Mouse (Mus musculus) spleen, adult 2 months (tissue): ENCODE data around the gene Ldhb.

Experiments
- CTCF ChIP-seq: fragments of 200-500 bp; IDR thresholded peaks from 2 replicates; pipeline ENCODE4 v1.5.1; 2011; ENCODE audit warnings: mild to moderate bottlenecking, inconsistent platforms; ENCODE audit not compliant: insufficient read depth, insufficient read length, insufficient replicate concordance; ENCODE audit errors: extremely low read depth
- POLR2A ChIP-seq: fragments of 200-500 bp; IDR thresholded peaks from 2 replicates; pipeline ENCODE4 v1.6.1; 2011; ENCODE audit warnings: low read depth, low read length, inconsistent platforms

DNA sequence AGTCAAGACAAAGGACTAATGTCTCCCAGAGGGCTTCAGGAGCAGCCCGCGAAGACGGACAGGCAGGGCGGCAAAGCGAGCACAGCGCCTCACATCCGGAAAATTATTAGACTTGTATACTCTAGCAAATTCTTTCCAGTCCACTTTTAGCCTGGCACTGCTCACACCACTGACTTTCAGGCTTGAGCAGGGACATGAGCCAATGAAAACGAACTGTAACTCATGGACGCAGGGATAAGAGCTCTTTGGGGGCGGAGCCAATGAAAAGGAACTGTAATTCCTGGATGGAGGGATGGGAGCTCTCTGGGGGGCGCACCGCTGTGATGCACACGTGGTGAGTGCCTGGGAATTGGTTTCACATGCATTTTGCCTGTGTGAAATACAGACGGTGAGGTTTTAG lies 37.4 kb upstream of the Ldhb start:
- TF ChIP-seq CTCF (no peak), POLR2A (no peak)
